Mouse (Mus musculus): ENCODE data around the gene Tuba3a. TPM values are rescaled to one million over a fixed set of nuclear protein-coding genes. Genes with fewer than 3 reads are reported as not detected.

The Tuba3a gene
- polyA plus RNA-seq, 1 experiment from 2014 or later: 0.17 TPM

DNA sequence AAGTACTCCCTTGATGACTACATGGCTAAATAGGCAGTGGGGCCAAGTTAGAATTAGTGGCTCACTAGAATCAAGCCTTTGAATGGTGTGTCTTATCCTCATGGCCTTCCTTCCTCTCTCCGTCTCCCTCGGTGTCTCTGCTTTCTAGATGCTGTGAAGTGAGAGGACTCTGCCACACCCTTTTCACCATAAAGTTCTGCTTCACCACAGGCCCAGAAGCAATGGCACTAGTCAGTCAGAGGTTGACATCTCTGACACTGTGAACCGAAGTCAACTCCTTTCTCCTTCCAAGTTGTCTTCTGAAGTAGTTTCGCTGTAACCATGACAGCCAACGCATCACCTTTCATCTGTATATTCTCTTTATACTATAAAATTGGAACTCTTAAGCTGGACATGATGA, 46.3 kb downstream of the Tuba3a start:
- H3K4me3 ChIP-seq (replicated peaks; ENCODE audit: low read depth, low read length): no peak overlapping the region
- DNase-seq (ENCODE audit: low spot score) (no peak), ATAC-seq (replicated peaks; ENCODE audit: low FRiP score, low read depth) (no peak)
- H3K9me3 ChIP-seq (replicated peaks; ENCODE audit: low read length): no peaks in the 10 kb centered on the region
- no peak overlapping the region for H3K4me2 ChIP-seq (ENCODE audit: low read length)
- no peak overlapping the region for H3K27ac ChIP-seq
- H3K36me3 ChIP-seq (ENCODE audit: insufficient read depth, low read length): no peaks in the 10 kb centered on the region
- TF ChIP-seq CTCF (IDR thresholded peaks at IDR 0.05; ENCODE audit: low read depth): no peak
- WGBS: 94% methylated on average over 5 of the region's 5 CpGs
- no peaks in the 10 kb centered on the region for H3K4me1 ChIP-seq (replicated peaks; ENCODE audit: insufficient read depth, low read length)
- no peaks in the 10 kb centered on the region for H3K27me3 ChIP-seq (ENCODE audit: insufficient read depth, low read length)
- H3K9ac ChIP-seq (ENCODE audit: low read depth, low read length): no peak overlapping the region

DNA sequence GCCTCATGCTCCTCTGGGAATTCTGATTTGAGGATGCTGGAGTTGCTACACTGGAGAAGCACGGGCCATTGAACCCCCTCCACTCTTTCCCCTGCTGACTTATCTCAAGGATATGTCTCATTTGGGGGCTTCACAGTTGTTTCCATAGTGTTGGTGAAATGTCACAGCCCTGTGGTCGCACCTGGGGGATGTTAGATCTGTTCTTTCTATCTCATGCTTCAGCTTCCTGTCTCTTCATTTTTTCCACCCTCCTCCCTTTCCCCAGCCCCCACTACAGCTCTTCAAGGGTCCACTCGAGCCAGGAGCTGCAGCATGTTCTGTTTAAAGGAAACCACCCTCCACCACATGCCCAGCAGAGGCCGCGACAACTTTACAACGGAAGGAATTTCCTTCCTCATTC, 47.4 kb downstream of the Tuba3a start:
- no peak overlapping the region for H3K4me2 ChIP-seq (ENCODE audit: low read length)
- no peaks in the 10 kb centered on the region for H3K27me3 ChIP-seq (ENCODE audit: insufficient read depth, low read length)
- ATAC-seq (replicated peaks; ENCODE audit: low FRiP score, low read depth): no peak
- peak; percentile 9; the same call in 1 of the 2 replicates for TF ChIP-seq CTCF (IDR thresholded peaks at IDR 0.05; ENCODE audit: low read depth)
- no peaks in the 10 kb centered on the region for H3K36me3 ChIP-seq (ENCODE audit: insufficient read depth, low read length)
- no peak overlapping the region for H3K4me3 ChIP-seq (replicated peaks; ENCODE audit: low read depth, low read length)
- H3K4me1 ChIP-seq (replicated peaks; ENCODE audit: insufficient read depth, low read length): no peaks in the 10 kb centered on the region
- no peak for DNase-seq (ENCODE audit: low spot score)
- H3K9ac ChIP-seq (ENCODE audit: low read depth, low read length): no peak overlapping the region
- no peaks in the 10 kb centered on the region for H3K9me3 ChIP-seq (replicated peaks; ENCODE audit: low read length)
- H3K27ac ChIP-seq: no peak overlapping the region
- 42% methylated on average over 6 of the region's 6 CpGs for WGBS

DNA sequence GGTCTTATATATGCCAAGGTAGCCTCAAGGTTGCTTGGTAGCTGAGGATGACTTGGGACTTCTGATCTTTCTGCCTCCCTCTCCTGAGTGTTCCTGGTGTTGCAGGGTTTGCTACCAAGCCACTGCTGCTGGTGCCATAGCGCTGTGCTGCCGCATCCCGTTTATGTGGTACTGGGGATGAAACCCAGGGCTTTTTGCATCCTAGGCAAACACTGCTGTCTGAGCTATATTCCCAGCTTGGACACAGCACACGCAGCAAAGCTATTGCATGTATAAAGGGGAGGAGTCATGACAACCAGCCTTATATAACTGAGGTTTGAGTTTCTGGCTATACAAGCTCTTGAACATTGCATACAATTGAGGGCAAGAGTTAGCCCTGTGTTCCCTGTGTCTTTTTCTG, 48.4 kb downstream of the Tuba3a start:
- no peak overlapping the region for H3K9ac ChIP-seq (ENCODE audit: low read depth, low read length)
- no peak overlapping the region for H3K27ac ChIP-seq
- H3K4me3 ChIP-seq (replicated peaks; ENCODE audit: low read depth, low read length): no peak overlapping the region
- TF ChIP-seq CTCF (IDR thresholded peaks at IDR 0.05; ENCODE audit: low read depth): no peak
- H3K4me1 ChIP-seq (replicated peaks; ENCODE audit: insufficient read depth, low read length): no peaks in the 10 kb centered on the region
- ATAC-seq (replicated peaks; ENCODE audit: low FRiP score, low read depth) (no peak), DNase-seq (ENCODE audit: low spot score) (no peak)
- 86% methylated on average over 4 of the region's 4 CpGs for WGBS
- no peaks in the 10 kb centered on the region for H3K36me3 ChIP-seq (ENCODE audit: insufficient read depth, low read length)
- no peak overlapping the region for H3K4me2 ChIP-seq (ENCODE audit: low read length)
- H3K27me3 ChIP-seq (ENCODE audit: insufficient read depth, low read length): no peaks in the 10 kb centered on the region
- no peaks in the 10 kb centered on the region for H3K9me3 ChIP-seq (replicated peaks; ENCODE audit: low read length)

DNA sequence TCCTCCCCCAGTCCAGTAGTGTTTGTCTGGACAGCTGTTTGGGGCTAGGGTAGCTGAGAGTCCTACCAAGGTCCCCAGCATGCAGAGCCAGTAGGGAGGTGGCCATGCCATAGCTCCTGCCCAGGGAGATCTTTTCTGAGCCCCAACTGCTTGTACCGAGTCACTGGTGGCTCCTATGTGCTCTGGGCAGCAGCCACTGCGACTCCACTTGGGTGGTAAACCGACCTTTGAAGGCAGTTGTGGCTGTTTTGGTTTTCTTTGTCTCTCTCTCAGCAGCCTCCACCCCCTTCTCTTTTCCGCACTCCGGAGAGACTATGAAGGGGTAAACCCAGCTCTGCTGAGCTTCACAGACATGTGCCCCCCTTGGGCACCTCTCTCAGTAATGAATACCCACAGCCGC, 49.1 kb downstream of the Tuba3a start, which contains the start of gene Cd27:
Gene Cd27, minus strand, starts transcription at position 229 of the 400 bp plus-strand sequence.
- Histone ChIP-seq H3K9ac (ENCODE audit: low read depth, low read length) (no peak within 1 kb of the TSS), H3K4me1 (replicated peaks; ENCODE audit: insufficient read depth, low read length) (no peaks in the 10 kb centered on the region), H3K4me3 (replicated peaks; ENCODE audit: low read depth, low read length) (no peak within 1 kb of the TSS), H3K36me3 (ENCODE audit: insufficient read depth, low read length) (no peaks in the 10 kb centered on the region), H3K27ac (no peak within 1 kb of the TSS), H3K4me2 (ENCODE audit: low read length) (no peak within 1 kb of the TSS), H3K27me3 (ENCODE audit: insufficient read depth, low read length) (no peaks in the 10 kb centered on the region), H3K9me3 (replicated peaks; ENCODE audit: low read length) (no peaks in the 10 kb centered on the region)
- ATAC-seq (replicated peaks; ENCODE audit: low FRiP score, low read depth) (no peak), DNase-seq (ENCODE audit: low spot score) (no peak)
- 41% methylated on average over 6 of the region's 6 CpGs for WGBS
- no peak for TF ChIP-seq CTCF (IDR thresholded peaks at IDR 0.05; ENCODE audit: low read depth)

DNA sequence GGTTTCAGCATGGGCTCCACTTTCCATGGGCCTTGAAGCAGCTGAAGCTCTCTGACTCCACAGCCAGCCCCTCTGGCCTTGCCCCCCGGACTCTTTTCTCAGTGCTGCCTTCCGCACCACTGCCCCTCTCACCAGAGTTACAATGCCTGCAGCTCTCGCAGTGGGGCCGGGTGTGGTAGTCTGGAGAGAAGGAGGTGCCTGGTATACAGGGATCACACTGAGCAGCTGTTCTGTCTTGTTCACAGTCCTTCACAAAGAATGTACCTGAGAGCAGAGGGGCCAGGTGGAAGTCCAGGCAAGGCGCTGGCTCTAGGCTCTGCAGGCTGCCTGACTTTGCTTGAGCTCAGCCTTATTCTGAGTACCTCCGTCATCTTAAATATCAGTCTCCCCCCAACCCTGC, 49.5 kb downstream of the Tuba3a start:
- H3K36me3 ChIP-seq (ENCODE audit: insufficient read depth, low read length): no peaks in the 10 kb centered on the region
- DNase-seq (ENCODE audit: low spot score) (no peak), ATAC-seq (replicated peaks; ENCODE audit: low FRiP score, low read depth) (no peak)
- H3K4me2 ChIP-seq (ENCODE audit: low read length): no peak overlapping the region
- WGBS: 70% methylated on average over 6 of the region's 6 CpGs
- H3K27me3 ChIP-seq (ENCODE audit: insufficient read depth, low read length): no peaks in the 10 kb centered on the region
- no peak overlapping the region for H3K4me3 ChIP-seq (replicated peaks; ENCODE audit: low read depth, low read length)
- no peak overlapping the region for H3K9ac ChIP-seq (ENCODE audit: low read depth, low read length)
- no peak overlapping the region for H3K27ac ChIP-seq
- H3K4me1 ChIP-seq (replicated peaks; ENCODE audit: insufficient read depth, low read length): no peaks in the 10 kb centered on the region
- no peaks in the 10 kb centered on the region for H3K9me3 ChIP-seq (replicated peaks; ENCODE audit: low read length)
- TF ChIP-seq CTCF (IDR thresholded peaks at IDR 0.05; ENCODE audit: low read depth): no peak

DNA sequence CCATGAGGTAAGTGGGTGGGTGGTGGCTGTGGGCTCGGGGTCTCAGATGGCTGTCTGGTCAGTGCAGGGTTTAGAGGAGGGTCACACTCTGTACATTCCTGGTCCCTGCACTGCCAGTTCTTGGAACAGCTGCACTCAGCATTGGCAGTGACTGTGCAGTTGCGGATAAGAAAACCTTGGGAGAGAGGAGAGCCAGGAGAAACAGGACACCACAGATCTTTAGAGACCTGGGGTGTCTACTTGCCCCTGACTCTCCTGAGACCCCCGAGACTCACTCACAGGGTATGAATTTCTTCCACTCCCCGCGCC, 51.4 kb downstream of the Tuba3a start:
- H3K4me2 ChIP-seq (ENCODE audit: low read length): no peak overlapping the region
- 63% methylated on average over 5 of the region's 5 CpGs for WGBS

DNA sequence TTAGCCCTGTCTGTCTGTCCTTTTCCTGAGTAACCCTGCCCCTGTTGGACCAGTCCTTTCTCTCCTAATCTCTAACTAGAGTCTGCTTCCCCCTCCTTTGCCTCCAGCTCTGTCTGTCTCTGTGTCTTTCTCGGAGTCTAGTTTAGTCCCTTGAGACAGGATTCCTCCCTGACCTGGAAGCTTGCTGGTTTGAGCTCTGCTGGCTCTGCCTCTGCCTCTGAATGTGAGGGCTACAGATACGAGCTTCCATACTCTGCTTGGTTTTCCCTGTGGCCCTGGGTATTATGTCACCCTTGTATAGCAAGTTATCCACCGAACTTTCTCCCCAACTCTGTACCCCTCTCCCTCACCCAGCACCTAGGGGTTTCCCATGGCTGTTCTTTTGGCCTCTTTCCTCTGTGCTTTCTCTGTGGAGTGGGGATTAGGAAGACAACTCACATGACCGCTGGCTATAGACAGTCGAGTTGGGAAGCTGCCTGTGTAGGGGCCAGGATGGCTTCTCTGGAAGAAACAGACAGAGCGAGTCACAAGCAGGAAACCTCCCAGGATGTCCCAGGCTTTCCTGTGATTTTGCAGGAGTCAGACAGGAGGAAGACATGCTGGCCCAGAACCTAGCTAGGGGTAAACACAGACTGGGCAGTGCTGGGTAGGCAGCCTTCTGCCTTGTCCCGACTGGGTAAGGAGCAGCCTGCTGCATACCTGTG, 51.9 kb downstream of the Tuba3a start:
- no peak overlapping the region for H3K4me3 ChIP-seq (replicated peaks; ENCODE audit: low read depth, low read length)
- 0 out of 2 replicates have a peak, but pooled peaks cover 5% of the 10 kb centered on the region for H3K4me1 ChIP-seq (replicated peaks; ENCODE audit: insufficient read depth, low read length)
- H3K9me3 ChIP-seq (replicated peaks; ENCODE audit: low read length): no peaks in the 10 kb centered on the region
- no peaks in the 10 kb centered on the region for H3K27me3 ChIP-seq (ENCODE audit: insufficient read depth, low read length)
- H3K4me2 ChIP-seq (ENCODE audit: low read length): no peak overlapping the region
- DNase-seq (ENCODE audit: low spot score) (no peak), ATAC-seq (replicated peaks; ENCODE audit: low FRiP score, low read depth) (no peak)
- no peak for TF ChIP-seq CTCF (IDR thresholded peaks at IDR 0.05; ENCODE audit: low read depth)
- no peak overlapping the region for H3K27ac ChIP-seq
- H3K9ac ChIP-seq (ENCODE audit: low read depth, low read length): no peak overlapping the region
- WGBS: 61% methylated on average over 7 of the region's 7 CpGs
- H3K36me3 ChIP-seq (ENCODE audit: insufficient read depth, low read length): no peaks in the 10 kb centered on the region

More for the DNA sequence above, 51.4 kb downstream of the Tuba3a start:
- H3K27ac ChIP-seq: no peak overlapping the region
- no peak overlapping the region for H3K4me3 ChIP-seq (replicated peaks; ENCODE audit: low read depth, low read length)
- no peaks in the 10 kb centered on the region for H3K36me3 ChIP-seq (ENCODE audit: insufficient read depth, low read length)
- TF ChIP-seq CTCF (IDR thresholded peaks at IDR 0.05; ENCODE audit: low read depth): no peak
- no peaks in the 10 kb centered on the region for H3K9me3 ChIP-seq (replicated peaks; ENCODE audit: low read length)
- H3K27me3 ChIP-seq (ENCODE audit: insufficient read depth, low read length): no peaks in the 10 kb centered on the region
- no peak for DNase-seq (ENCODE audit: low spot score)
- H3K4me1 ChIP-seq (replicated peaks; ENCODE audit: insufficient read depth, low read length): 0 out of 2 replicates have a peak, but pooled peaks cover 5% of the 10 kb centered on the region
- ATAC-seq (replicated peaks; ENCODE audit: low FRiP score, low read depth): no peak
- no peak overlapping the region for H3K9ac ChIP-seq (ENCODE audit: low read depth, low read length)
